ENCODE assay signal across 27 mouse cellular contexts in genomic region chr2:165191483-165191882, GRCm38 (mm10). TPM values are rescaled to one million over a fixed set of nuclear protein-coding genes. Genes with fewer than 3 reads are reported as not detected.
"Had no signal": no experiment of that assay in that cellular context is flagged by ENCODE, and none has a peak within 500 bp of the region (broad histone marks: within the 10 kb centered on the region; RNA-seq: fewer than 3 reads in every experiment).

No protein-coding gene starts in this region.

- H3K4me3 ChIP-seq: gastrocnemius, adult 2 months; heart, embryonic 13.5 days; heart, embryonic 15.5 days; hindbrain, embryonic 13.5 days; hindbrain, embryonic 15.5 days; kidney, embryonic 15.5 days; limb, embryonic 13.5 days; limb, embryonic 15.5 days; liver, embryonic 12.5 days had no signal

- H3K36me3 ChIP-seq: heart, embryonic 13.5 days; heart, embryonic 15.5 days; hindbrain, embryonic 13.5 days; hindbrain, embryonic 15.5 days; kidney, embryonic 15.5 days; limb, embryonic 13.5 days; limb, embryonic 15.5 days; liver, embryonic 12.5 days had no signal

- DNase-seq: gastrocnemius, adult 2 months; gastrocnemius, postnatal 10 days; gastrocnemius, postnatal 25 days; heart, adult 18-20 months; heart, postnatal 14 days; heart, postnatal 36 days; kidney, adult 11 months; kidney, adult 2 months; kidney, adult 9 months; kidney, postnatal 14 days; kidney, postnatal 36 days; layer of hippocampus, adult 9-11 months; layer of hippocampus, postnatal 36 days; left cerebral cortex, postnatal 4 days had no signal

- H3K4me1 ChIP-seq: liver, embryonic 12.5 days had no signal

- H3K9ac ChIP-seq: heart, embryonic 13.5 days; heart, embryonic 15.5 days; hindbrain, embryonic 13.5 days; hindbrain, embryonic 15.5 days; kidney, embryonic 15.5 days; limb, embryonic 13.5 days; limb, embryonic 15.5 days; liver, embryonic 12.5 days had no signal

- H3K27ac ChIP-seq: gastrocnemius, adult 2 months; heart, embryonic 13.5 days; heart, embryonic 15.5 days; hindbrain, embryonic 13.5 days; hindbrain, embryonic 15.5 days; hindbrain, postnatal 0 days; kidney, embryonic 15.5 days; kidney, postnatal 0 days; limb, embryonic 13.5 days; limb, embryonic 15.5 days; liver, embryonic 12.5 days had no signal

RNA-seq across cellular contexts. Expression of gene Cdh22, which starts 43.2 kb away (rescaled TPM):
- total RNA-seq: granulocyte monocyte progenitor cell, adult 5-6 weeks; hematopoietic stem cell, adult 5-6 weeks; liver, adult 2 months had no signal
- polyA plus RNA-seq: liver, adult 2 months had no signal
